Mouse (Mus musculus) intestine, postnatal 0 days (tissue): ENCODE data around the gene Ccsap. TPM values are rescaled to one million over a fixed set of nuclear protein-coding genes. Genes with fewer than 3 reads are reported as not detected.
A peak's percentile ranks its signal among the peaks of the same experiment; 100 is the strongest.

Experiments
- ATAC-seq: fragments of 200-750 bp; cut with Nextera tagmentation; 2 replicates; pipeline ENCODE4 v1.8.0; 2017; ENCODE audit warnings: mild to moderate bottlenecking, moderate TSS enrichment, moderate library complexity
- H3K27ac ChIP-seq: fragments of 300-500 bp; sonication (generic); 2 replicates; pipeline ENCODE4 v1.5.1; 2014; ENCODE audit warnings: mild to moderate bottlenecking, low read depth, low read length, moderate library complexity
- H3K27me3 ChIP-seq: fragments of 300-500 bp; sonication (generic); replicated peaks from 2 replicates; pipeline ENCODE4 v1.6.1; 2014; ENCODE audit warnings: low read length, mixed read lengths; ENCODE audit not compliant: control insufficient read depth, insufficient read depth
- H3K36me3 ChIP-seq: fragments of 300-500 bp; sonication (generic); 2 replicates; pipeline ENCODE4 v1.6.1; 2014; ENCODE audit warnings: mild to moderate bottlenecking, moderate library complexity; ENCODE audit not compliant: control insufficient read depth, insufficient read depth
- H3K4me1 ChIP-seq: fragments of 300-500 bp; sonication (generic); replicated peaks from 2 replicates; pipeline ENCODE4 v1.6.1; 2014; ENCODE audit warnings: antibody characterized with exemption, low read length, mixed read lengths; ENCODE audit not compliant: control insufficient read depth, insufficient read depth
- H3K4me2 ChIP-seq: fragments of 300-500 bp; sonication (generic); replicated peaks from 2 replicates; pipeline ENCODE4 v1.6.1; 2014; ENCODE audit warnings: low read depth, mild to moderate bottlenecking, moderate library complexity
- H3K4me3 ChIP-seq: fragments of 300-500 bp; sonication (generic); 2 replicates; pipeline ENCODE4 v1.5.1; 2014; ENCODE audit warnings: low read depth, low read length
- H3K9ac ChIP-seq: fragments of 300-500 bp; sonication (generic); 2 replicates; pipeline ENCODE4 v1.6.1; 2014; ENCODE audit warnings: mild to moderate bottlenecking, low read depth, low read length
- H3K9me3 ChIP-seq: fragments of 300-500 bp; sonication (generic); 2 replicates; pipeline ENCODE4 v1.6.1; 2016; ENCODE audit warnings: mixed run types; ENCODE audit not compliant: control insufficient read depth
- CTCF ChIP-seq: sonication (generic); IDR thresholded peaks from 2 replicates; pipeline ENCODE4 v1.5.1; 2016; ENCODE audit warnings: low read depth, mild to moderate bottlenecking, control low read depth, antibody characterized with exemption, moderate library complexity
- WGBS: fragments of 180-500 bp; shearing (Covaris S2); extraction: QIAGEN DNeasy Blood & Tissue Kit; methylation state at CpG from one replicate; pipeline ENCODE4 v1.1.7; 2014; 5-methylcytosine and 5-hydroxymethylcytosine counted together
- polyA plus RNA-seq: library from polyadenylated mRNA; unstranded; fragments of >200 nt; fragmentation: Nextera tagmentation; extraction: Ambion mirVana; gene quantifications from 2 replicates; pipeline ENCODE4 v1.2.1, GENCODE M21; 2015

The Ccsap gene
- polyA plus RNA-seq, result 1.5 and 1.8 TPM in 2 replicates

DNA sequence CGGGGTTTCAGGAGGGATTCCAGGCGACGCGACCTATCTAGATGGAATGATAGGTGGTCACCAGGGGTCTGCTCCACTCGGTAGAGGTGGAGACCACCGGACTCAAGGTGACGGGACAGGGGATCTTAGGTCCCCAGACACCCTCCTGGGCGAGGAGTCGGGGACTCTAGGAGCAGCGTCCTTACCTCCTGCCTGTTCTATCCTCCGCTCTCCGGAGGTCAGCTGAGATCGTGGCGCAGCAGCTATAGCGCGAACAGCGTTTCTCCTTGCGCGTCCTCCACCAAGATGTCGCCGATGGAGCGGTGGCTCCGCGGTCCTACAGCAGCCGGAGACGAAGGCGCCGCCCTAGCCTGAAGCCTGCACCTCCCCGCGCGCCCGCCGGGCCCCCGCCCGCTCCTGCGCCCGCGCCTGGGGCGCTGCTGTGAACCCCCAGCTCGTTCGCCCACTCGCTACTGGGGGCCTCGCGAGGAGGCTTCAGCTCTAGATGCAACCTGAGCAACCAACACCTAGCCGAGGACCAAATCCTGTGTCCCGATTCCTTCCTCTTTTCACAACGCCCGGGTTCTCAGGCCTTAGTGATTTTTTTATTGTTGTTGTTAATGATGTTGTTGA, at the start of gene Ccsap:
Gene Ccsap, minus strand, starts transcription at position 562 of the 612 bp plus-strand sequence.
- Histone ChIP-seq H3K9ac (peak within 1 kb of the TSS; percentile 60), H3K27ac (peak within 1 kb of the TSS; percentile 66), H3K27me3 (peaks cover 5% of the 10 kb centered on the region; the same call in 1 of the 2 replicates), H3K9me3 (no peaks in the 10 kb centered on the region), H3K4me1 (no peaks in the 10 kb centered on the region), H3K4me2 (peak within 1 kb of the TSS; percentile 98), H3K36me3 (no peaks in the 10 kb centered on the region), H3K4me3 (peak within 1 kb of the TSS; percentile 81)
- no peak for TF ChIP-seq CTCF
- 1% methylated on average over 47 of the region's 48 CpGs for WGBS
- peak; percentile 52 for ATAC-seq

DNA sequence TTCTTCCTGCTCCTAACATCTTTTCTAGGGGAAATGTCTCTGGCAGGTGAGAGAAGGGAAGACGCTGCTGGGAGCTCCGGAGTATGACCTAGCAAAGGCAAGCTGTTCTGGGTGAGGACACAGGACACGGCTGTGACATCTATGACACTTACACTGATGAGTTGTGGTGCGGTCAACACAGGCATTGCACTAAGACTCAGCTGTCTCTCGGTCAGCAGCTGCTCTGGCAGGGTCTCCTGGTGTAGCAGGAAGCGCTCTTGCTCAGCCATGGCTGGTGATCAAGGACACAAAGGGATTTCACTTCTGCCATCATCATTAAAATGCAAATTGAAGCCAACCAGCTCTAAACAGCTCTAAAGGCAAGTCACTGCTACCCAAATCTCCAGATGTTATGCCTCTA, 47.6 kb upstream of the Ccsap start:
- Histone ChIP-seq H3K27ac (no peak overlapping the region), H3K9ac (no peak overlapping the region), H3K4me3 (no peak overlapping the region), H3K9me3 (no peaks in the 10 kb centered on the region), H3K4me2 (no peak overlapping the region), H3K4me1 (no peaks in the 10 kb centered on the region), H3K36me3 (peaks cover 63% of the 10 kb centered on the region), H3K27me3 (no peaks in the 10 kb centered on the region)
- WGBS, result 93% methylated on average over 6 of the region's 6 CpGs
- no peak for TF ChIP-seq CTCF
- ATAC-seq, result no peak

DNA sequence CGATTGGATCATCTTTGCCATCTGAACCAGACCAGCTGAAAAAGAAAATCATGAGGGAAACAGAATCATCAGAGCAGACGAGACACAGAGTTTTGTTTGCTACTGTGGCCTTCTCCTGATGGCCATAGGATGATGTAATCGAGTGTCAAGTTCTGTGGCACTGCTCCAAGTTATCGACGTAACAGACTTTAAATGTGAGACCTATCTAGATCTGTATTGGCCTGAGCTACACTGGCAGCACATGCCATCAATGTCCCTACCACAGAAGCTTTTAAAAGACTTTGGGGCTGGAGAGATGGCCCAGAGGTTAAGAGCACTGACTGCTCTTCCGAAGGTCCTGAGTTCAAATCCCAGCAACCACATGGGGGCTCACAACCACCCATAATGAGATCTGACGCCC, 42.6 kb upstream of the Ccsap start:
- 83% methylated on average over 7 of the region's 7 CpGs for WGBS
- H3K9ac ChIP-seq, result no peak overlapping the region
- H3K4me1 ChIP-seq, result no peaks in the 10 kb centered on the region
- H3K4me2 ChIP-seq, result no peak overlapping the region
- peaks cover 49% of the 10 kb centered on the region for H3K36me3 ChIP-seq
- H3K27me3 ChIP-seq, result no peaks in the 10 kb centered on the region
- no peaks in the 10 kb centered on the region for H3K9me3 ChIP-seq
- H3K4me3 ChIP-seq, result no peak overlapping the region
- no peak for ATAC-seq
- H3K27ac ChIP-seq, result no peak overlapping the region
- 0 out of 2 replicates have a peak, but pooled peaks have one; percentile 3 for TF ChIP-seq CTCF

DNA sequence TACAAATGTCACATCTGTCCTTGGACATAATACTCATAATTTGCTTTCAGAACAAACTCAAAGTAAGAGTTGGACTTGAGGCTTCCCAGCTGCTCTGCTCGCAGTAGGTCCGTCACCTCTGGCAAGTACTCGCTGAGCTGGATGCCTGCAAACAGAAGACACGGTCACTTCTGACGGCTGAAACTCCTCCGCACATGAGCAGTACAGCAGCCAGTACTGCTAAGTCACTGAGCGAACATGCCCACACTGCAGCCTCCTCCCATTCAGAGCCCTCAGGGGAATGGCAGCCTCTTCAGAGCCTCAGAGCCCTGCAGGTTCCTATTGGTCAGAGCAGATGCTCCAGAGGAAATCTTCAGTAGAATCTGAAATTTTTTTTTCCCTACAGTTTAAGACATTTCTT, 39.4 kb upstream of the Ccsap start:
- Histone ChIP-seq H3K4me2 (no peak overlapping the region), H3K4me1 (no peaks in the 10 kb centered on the region), H3K27me3 (peaks cover 3% of the 10 kb centered on the region), H3K9ac (no peak overlapping the region), H3K4me3 (no peak overlapping the region), H3K27ac (no peak overlapping the region), H3K9me3 (no peaks in the 10 kb centered on the region), H3K36me3 (peaks cover 25% of the 10 kb centered on the region)
- TF ChIP-seq CTCF, result no peak
- 86% methylated on average over 7 of the region's 7 CpGs for whole genome bisulfite sequencing
- ATAC-seq, result no peak

DNA sequence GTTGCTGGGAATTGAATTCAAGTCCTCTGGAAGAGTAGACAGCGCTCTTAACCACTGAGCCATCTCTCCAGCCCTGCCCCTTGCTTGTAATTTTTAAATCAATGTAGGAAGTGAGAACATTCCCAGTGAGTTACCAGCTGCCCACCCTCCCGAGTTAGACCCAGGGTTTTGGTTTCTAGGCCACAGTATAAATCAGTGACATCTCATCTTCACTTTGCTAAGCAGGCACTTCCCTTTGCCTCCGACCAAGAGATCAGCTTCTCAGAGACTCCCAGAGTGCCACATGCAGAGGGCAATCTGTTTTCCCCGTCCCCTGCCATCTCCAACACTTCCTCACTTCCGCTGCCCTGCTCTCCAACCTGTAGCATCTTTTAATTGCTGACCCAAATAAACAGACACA, 38.6 kb upstream of the Ccsap start:
- Histone ChIP-seq H3K4me1 (no peaks in the 10 kb centered on the region), H3K4me2 (no peak overlapping the region), H3K4me3 (no peak overlapping the region), H3K9ac (no peak overlapping the region), H3K36me3 (peaks cover 17% of the 10 kb centered on the region), H3K27me3 (peaks cover 11% of the 10 kb centered on the region), H3K9me3 (no peaks in the 10 kb centered on the region), H3K27ac (no peak overlapping the region)
- no peak for TF ChIP-seq CTCF
- WGBS, result 93% methylated on average over 5 of the region's 5 CpGs
- no peak for ATAC-seq

DNA sequence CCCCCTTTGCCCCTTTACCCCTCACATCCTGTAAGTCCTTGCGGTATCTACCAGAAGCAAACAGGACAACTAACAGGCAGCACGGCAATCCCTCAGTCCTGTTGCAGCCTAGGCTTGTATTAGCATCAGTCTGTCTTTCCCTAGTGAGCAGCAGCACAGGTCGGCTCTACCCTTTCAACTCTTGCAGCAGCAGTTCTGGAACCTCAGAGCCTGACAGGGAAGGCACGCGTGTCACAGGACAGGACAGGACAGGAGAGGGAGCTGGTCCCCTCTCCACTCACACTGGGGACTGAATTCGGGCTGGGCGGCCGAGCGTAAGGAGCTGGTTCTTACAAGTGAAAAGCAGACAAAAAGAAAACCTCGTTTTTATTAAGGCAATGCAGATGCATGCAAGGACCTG, 36.8 kb upstream of the Ccsap start:
- peak; percentile 32 for ATAC-seq
- H3K9ac ChIP-seq, result no peak overlapping the region
- WGBS, result 46% methylated on average over 10 of the region's 10 CpGs

More for the DNA sequence above, 36.8 kb upstream of the Ccsap start:
- Histone ChIP-seq H3K27me3 (peaks cover 29% of the 10 kb centered on the region), H3K4me1 (no peaks in the 10 kb centered on the region), H3K36me3 (peaks cover 12% of the 10 kb centered on the region), H3K4me2 (peak overlapping the region; percentile 51), H3K27ac (peak overlapping the region; percentile 35; the same call in 1 of the 2 replicates), H3K9me3 (no peaks in the 10 kb centered on the region), H3K4me3 (no peak overlapping the region)
- TF ChIP-seq CTCF, result no peak
